Mouse (Mus musculus) neural tube, embryonic 11.5 days (tissue): ENCODE results near the gene Tead4. TPM values are rescaled to one million over a fixed set of nuclear protein-coding genes. Genes with fewer than 3 reads are reported as not detected.

ENCODE experiments used
- ATAC-seq: fragments of 200-750 bp; cut with Nextera tagmentation; 2 replicates; pipeline ENCODE4 v1.8.0; 2017; ENCODE audit warnings: moderate number of reproducible peaks, mild to moderate bottlenecking, moderate TSS enrichment, moderate library complexity; ENCODE audit not compliant: insufficient read depth, low FRiP score, low TSS enrichment
- DNase-seq: peaks from one replicate; pipeline ENCODE4 v3.0.0-alpha.2; 2015; ENCODE audit warnings: low spot score
- H3K27ac ChIP-seq: fragments of 300-500 bp; sonication (generic); 2 replicates; pipeline ENCODE4 v1.5.1; 2014; ENCODE audit warnings: low read depth, mild to moderate bottlenecking, low read length
- H3K27me3 ChIP-seq: fragments of 300-500 bp; sonication (generic); 2 replicates; pipeline ENCODE4 v1.6.1; 2014; ENCODE audit warnings: mild to moderate bottlenecking, low read length, mixed read lengths; ENCODE audit not compliant: control insufficient read depth, insufficient read depth
- H3K36me3 ChIP-seq: fragments of 300-500 bp; sonication (generic); 2 replicates; pipeline ENCODE4 v1.6.1; 2014; ENCODE audit warnings: mild to moderate bottlenecking, low read length, moderate library complexity, mixed read lengths; ENCODE audit not compliant: control insufficient read depth, insufficient read depth
- H3K4me1 ChIP-seq: fragments of 300-500 bp; sonication (generic); 2 replicates; pipeline ENCODE4 v1.6.1; 2014; ENCODE audit warnings: low read length, mixed read lengths; ENCODE audit not compliant: control insufficient read depth, insufficient read depth
- H3K4me2 ChIP-seq: fragments of 300-500 bp; sonication (generic); 2 replicates; pipeline ENCODE4 v1.6.1; 2014; ENCODE audit warnings: low read depth, mild to moderate bottlenecking, moderate library complexity
- H3K4me3 ChIP-seq: fragments of 300-500 bp; sonication (generic); 2 replicates; pipeline ENCODE4 v1.5.1; 2014; ENCODE audit warnings: low read depth, low read length
- H3K9ac ChIP-seq: fragments of 300-500 bp; sonication (generic); 2 replicates; pipeline ENCODE4 v1.6.1; 2014; ENCODE audit warnings: mild to moderate bottlenecking, low read length
- H3K9me3 ChIP-seq: fragments of 300-500 bp; sonication (generic); 2 replicates; pipeline ENCODE4 v1.6.1; 2016; ENCODE audit warnings: low read length; ENCODE audit not compliant: control insufficient read depth
- WGBS: fragments of 180-500 bp; shearing (Covaris S2); extraction: QIAGEN DNeasy Blood & Tissue Kit; methylation state at CpG from one replicate; pipeline ENCODE4 v1.1.7; 2014; 5-methylcytosine and 5-hydroxymethylcytosine counted together
- polyA plus RNA-seq: library from polyadenylated mRNA; unstranded; fragments of >200 nt; fragmentation: Nextera tagmentation; extraction: Ambion mirVana; gene quantifications from 2 replicates; pipeline ENCODE4 v1.2.1, GENCODE M21; 2014

Tead4 gene
- polyA plus RNA-seq, 1 experiment from 2014 or later, result 1.9 TPM

- Histone ChIP-seq H3K36me3 (no peaks in the 10 kb centered on the region), H3K9ac (no peak overlapping the region), H3K9me3 (no peaks in the 10 kb centered on the region), H3K4me3 (no peak overlapping the region), H3K4me2 (no peak overlapping the region), H3K27ac (no peak overlapping the region), H3K27me3 (no peaks in the 10 kb centered on the region), H3K4me1 (no peaks in the 10 kb centered on the region)
- 96% methylated on average over 1 of the region's 1 CpGs for WGBS
- ATAC-seq, result no peak
- no peak for DNase-seq
These were observed 121.0 kb downstream of the Tead4 start for GRCm38 (mm10) chr6:128179651-128180050.

GRCm38 (mm10) chr6:128179247-128179646 lies 121.4 kb downstream of the Tead4 start:
- no peaks in the 10 kb centered on the region for H3K36me3 ChIP-seq
- H3K4me1 ChIP-seq, result no peaks in the 10 kb centered on the region
- no peaks in the 10 kb centered on the region for H3K9me3 ChIP-seq
- H3K4me2 ChIP-seq, result no peak overlapping the region
- WGBS, result 74% methylated on average over 5 of the region's 5 CpGs
- no peak overlapping the region for H3K9ac ChIP-seq
- no peaks in the 10 kb centered on the region for H3K27me3 ChIP-seq
- no peak for ATAC-seq
- no peak overlapping the region for H3K4me3 ChIP-seq
- H3K27ac ChIP-seq, result no peak overlapping the region
- no peak for DNase-seq

- Histone ChIP-seq H3K4me2 (no peak overlapping the region), H3K36me3 (no peaks in the 10 kb centered on the region), H3K27me3 (no peaks in the 10 kb centered on the region), H3K4me1 (no peaks in the 10 kb centered on the region), H3K9ac (no peak overlapping the region), H3K27ac (no peak overlapping the region), H3K9me3 (no peaks in the 10 kb centered on the region), H3K4me3 (no peak overlapping the region)
- no peak for DNase-seq
- ATAC-seq, result no peak
- WGBS, result 92% methylated on average over 2 of the region's 2 CpGs
These were observed 121.9 kb downstream of the Tead4 start for GRCm38 (mm10) chr6:128178681-128179080.

Other genes starting within 250 kb of the Tead4 start
- 64.5 and 66.0 TPM in 2 replicates for gene Tspan9, start 157.2 kb downstream of the Tead4 start, polyA plus RNA-seq
- gene Tulp3, start 55.0 kb upstream of the Tead4 start, polyA plus RNA-seq, result 17.4 and 18.6 TPM in 2 replicates
- 166 and 175 TPM in 2 replicates for gene Rhno1, start 62.1 kb upstream of the Tead4 start, polyA plus RNA-seq
- gene Foxm1, start 62.1 kb upstream of the Tead4 start, polyA plus RNA-seq, result 52.1 and 54.7 TPM in 2 replicates
- gene Tex52, start 74.6 kb upstream of the Tead4 start, polyA plus RNA-seq, result 0.34 and 0.66 TPM in 2 replicates
- not detected in 2 replicates for gene Gm44596, start 74.7 kb upstream of the Tead4 start, polyA plus RNA-seq
- gene Nrip2, start 98.5 kb upstream of the Tead4 start, polyA plus RNA-seq, result 1.9 and 2.2 TPM in 2 replicates
- gene Itfg2, start 124.1 kb upstream of the Tead4 start, polyA plus RNA-seq, result 28.8 and 31.2 TPM in 2 replicates
- 506 and 551 TPM in 2 replicates for gene Fkbp4, start 137.9 kb upstream of the Tead4 start, polyA plus RNA-seq
- gene Pzp, start 225.9 kb upstream of the Tead4 start, polyA plus RNA-seq, result not detected in 2 replicates